Mouse (Mus musculus) thymus, adult 2 months (tissue): ENCODE data around the gene Opcml. TPM values are rescaled to one million over a fixed set of nuclear protein-coding genes. Genes with fewer than 3 reads are reported as not detected.

ENCODE experiments used
- DNase-seq: peaks from one replicate; pipeline ENCODE4 v3.0.0; 2021
- H3K27ac ChIP-seq: fragments of 200-500 bp; 2 replicates; pipeline ENCODE4 v1.5.1; 2012; ENCODE audit warnings: low read length, control low read depth; ENCODE audit not compliant: control insufficient read depth, insufficient read depth
- H3K27me3 ChIP-seq: fragments of 200-500 bp; 2 replicates; pipeline ENCODE4 v1.6.1; 2012; ENCODE audit warnings: mild to moderate bottlenecking, low read length, moderate library complexity, mixed read lengths; ENCODE audit not compliant: control insufficient read depth, insufficient read depth
- H3K36me3 ChIP-seq: fragments of 200-500 bp; 2 replicates; pipeline ENCODE4 v1.6.1; 2012; ENCODE audit warnings: mild to moderate bottlenecking, low read length, moderate library complexity; ENCODE audit not compliant: control insufficient read depth, insufficient read depth
- H3K4me1 ChIP-seq: fragments of 200-500 bp; replicated peaks from 2 replicates; pipeline ENCODE4 v1.6.1; 2012; ENCODE audit warnings: low read length; ENCODE audit not compliant: control insufficient read depth, insufficient read depth
- H3K4me3 ChIP-seq: fragments of 200-500 bp; 2 replicates; pipeline ENCODE4 v1.5.1; 2012; ENCODE audit warnings: mild to moderate bottlenecking, low read length, control low read depth, moderate library complexity; ENCODE audit not compliant: control insufficient read depth, insufficient read depth
- CTCF ChIP-seq: fragments of 200-500 bp; IDR thresholded peaks from 2 replicates; pipeline ENCODE4 v1.5.1; 2012; ENCODE audit warnings: mild to moderate bottlenecking, control low read depth, low read length, moderate library complexity, borderline replicate concordance; ENCODE audit not compliant: control insufficient read depth, poor library complexity, insufficient read depth; ENCODE audit errors: extremely low read depth
- POLR2A ChIP-seq: fragments of 200-500 bp; IDR thresholded peaks from 2 replicates; pipeline ENCODE4 v1.6.1; 2012; ENCODE audit warnings: mild to moderate bottlenecking, low read length, control low read depth, moderate library complexity; ENCODE audit not compliant: control insufficient read depth, poor library complexity, insufficient read depth; ENCODE audit errors: extremely low read depth
- WGBS: fragments of 180-500 bp; shearing (Covaris S2); methylation state at CpG from one replicate; pipeline ENCODE4 v1.1.7; 2018; 5-methylcytosine and 5-hydroxymethylcytosine counted together
- polyA plus RNA-seq: library from polyadenylated mRNA; depleted of rRNA; stranded (reverse); fragments of >200 nt; gene quantifications from 2 replicates; pipeline ENCODE4 v1.2.3, GENCODE M21; 2012

The Opcml gene
- polyA plus RNA-seq, 1 experiment: 0.82 TPM

GRCm38 (mm10) chr9:28307481-28308050 is 517.0 kb downstream of the Opcml start:
- Histone ChIP-seq H3K4me1 (no peaks in the 10 kb centered on the region), H3K4me3 (no peak overlapping the region), H3K36me3 (no peaks in the 10 kb centered on the region), H3K27ac (no peak overlapping the region), H3K27me3 (no peaks in the 10 kb centered on the region)
- TF ChIP-seq POLR2A (no peak), CTCF (no peak)
- 88% methylated on average over 6 of the region's 6 CpGs for WGBS
- no peak for DNase-seq

DNA sequence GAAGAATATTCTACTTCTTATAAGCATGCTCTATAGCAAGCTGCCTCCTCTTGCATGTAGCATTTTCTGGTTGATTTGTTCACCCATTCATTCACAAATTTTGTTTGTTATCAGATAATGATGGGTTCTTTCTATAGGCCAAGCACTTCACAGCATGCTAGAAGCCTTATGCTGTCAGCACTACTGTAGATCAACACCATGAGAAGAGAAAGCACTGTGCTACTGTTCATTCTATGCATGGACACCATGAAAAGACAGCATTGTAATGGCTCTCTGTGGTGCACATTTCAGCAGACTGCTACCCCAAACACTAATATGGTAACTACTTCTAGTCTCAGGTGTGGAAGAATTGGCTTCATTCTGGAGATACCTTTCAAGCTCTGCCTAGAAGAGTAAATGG is 527.3 kb downstream of the Opcml start:
- no peak for DNase-seq
- Histone ChIP-seq H3K4me1 (no peaks in the 10 kb centered on the region), H3K4me3 (no peak overlapping the region), H3K27me3 (no peaks in the 10 kb centered on the region), H3K27ac (no peak overlapping the region), H3K36me3 (no peaks in the 10 kb centered on the region)
- TF ChIP-seq CTCF (no peak), POLR2A (no peak)

GRCm38 (mm10) chr9:28319021-28319755 is 528.6 kb downstream of the Opcml start:
- 85% methylated on average over 4 of the region's 4 CpGs for WGBS
- H3K27me3 ChIP-seq: no peaks in the 10 kb centered on the region
- H3K4me1 ChIP-seq: no peaks in the 10 kb centered on the region
- H3K4me3 ChIP-seq: no peak overlapping the region
- no peak for DNase-seq
- H3K27ac ChIP-seq: no peak overlapping the region
- TF ChIP-seq POLR2A: no peak
- no peak for TF ChIP-seq CTCF
- no peaks in the 10 kb centered on the region for H3K36me3 ChIP-seq

- TF ChIP-seq CTCF: no peak
- TF ChIP-seq POLR2A: no peak
- DNase-seq: no peak
- 82% methylated on average over 1 of the region's 1 CpGs for WGBS
- Histone ChIP-seq H3K4me3 (no peak overlapping the region), H3K4me1 (no peaks in the 10 kb centered on the region), H3K27me3 (no peaks in the 10 kb centered on the region), H3K27ac (no peak overlapping the region), H3K36me3 (no peaks in the 10 kb centered on the region)
Observed at GRCm38 (mm10) chr9:28319802-28320201, 529.2 kb downstream of the Opcml start.

- no peaks in the 10 kb centered on the region for H3K36me3 ChIP-seq
- H3K27me3 ChIP-seq: no peaks in the 10 kb centered on the region
- TF ChIP-seq POLR2A: no peak
- TF ChIP-seq CTCF: no peak
- no peaks in the 10 kb centered on the region for H3K4me1 ChIP-seq
- no peak overlapping the region for H3K27ac ChIP-seq
- no peak overlapping the region for H3K4me3 ChIP-seq
- DNase-seq: no peak
- WGBS: 80% methylated on average over 4 of the region's 4 CpGs
Observed at GRCm38 (mm10) chr9:28327985-28328384, 537.4 kb downstream of the Opcml start.

GRCm38 (mm10) chr9:28328434-28328833 is 537.9 kb downstream of the Opcml start:
- no peak for DNase-seq
- Histone ChIP-seq H3K27me3 (no peaks in the 10 kb centered on the region), H3K27ac (no peak overlapping the region), H3K4me3 (no peak overlapping the region), H3K36me3 (no peaks in the 10 kb centered on the region), H3K4me1 (no peaks in the 10 kb centered on the region)
- no peak for TF ChIP-seq CTCF
- TF ChIP-seq POLR2A: no peak
- WGBS: 96% methylated on average over 2 of the region's 2 CpGs
